Comparison of ENCODE assay signal across 9 mouse cellular contexts in the genomic region with DNA sequence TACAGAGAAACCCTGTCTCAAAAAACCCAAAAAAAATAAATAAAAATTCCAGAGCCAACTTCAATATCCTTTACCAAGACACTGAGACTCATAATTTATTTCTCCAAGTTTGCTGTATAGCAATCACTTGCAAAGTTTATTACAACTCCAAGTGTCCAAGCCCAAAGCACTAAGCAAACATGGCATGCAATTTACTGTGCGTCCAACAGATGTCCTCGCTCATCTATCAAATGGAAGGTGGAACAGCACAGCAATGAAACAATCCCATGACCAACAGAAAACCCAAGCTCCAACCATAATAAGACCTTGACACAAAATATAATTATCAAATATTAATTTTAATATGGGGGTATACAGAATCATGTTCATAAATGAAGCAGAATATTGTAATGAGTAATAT. TPM values are rescaled to one million over a fixed set of nuclear protein-coding genes. Genes with fewer than 3 reads are reported as not detected.
DNase-seq lines count a peak whose midpoint lies in the region; ATAC-seq and TF ChIP-seq lines count a peak whose summit lies in the region.
"Had no signal": no experiment of that assay in that cellular context is flagged by ENCODE, and none has a peak within 500 bp of the region (broad histone marks: within the 10 kb centered on the region; RNA-seq: fewer than 3 reads in every experiment).

No protein-coding gene starts in this region.

- H3K36me3 ChIP-seq in intestine, postnatal 0 days (ENCODE audit: control insufficient read depth, insufficient read depth) = peaks cover 8% of the 10 kb centered on the region; the same call in 1 of the 2 replicates
- H3K36me3 ChIP-seq in intestine, embryonic 16.5 days (ENCODE audit: control insufficient read depth, insufficient read depth, low read length) = no peaks in the 10 kb centered on the region
- peaks cover 8% of the 10 kb centered on the region; the same call in 1 of the 2 replicates for H3K36me3 ChIP-seq in midbrain, embryonic 14.5 days (ENCODE audit: control insufficient read depth, insufficient read depth, low read length)

- H3K4me2 ChIP-seq in intestine, postnatal 0 days (replicated peaks; ENCODE audit: low read depth) = no peak overlapping the region
- H3K4me2 ChIP-seq in intestine, embryonic 16.5 days (ENCODE audit: low read depth, low read length) = no peak overlapping the region
- no peak overlapping the region for H3K4me2 ChIP-seq in midbrain, embryonic 14.5 days (ENCODE audit: low read length)

- H3K27ac ChIP-seq in intestine, postnatal 0 days (ENCODE audit: low read depth, low read length) = no peak overlapping the region
- no peak overlapping the region for H3K27ac ChIP-seq in intestine, embryonic 16.5 days (ENCODE audit: low read length)
- H3K27ac ChIP-seq in midbrain, embryonic 14.5 days (replicated peaks; ENCODE audit: low read depth, low read length) = no peak overlapping the region

- peak; percentile 83 for TF ChIP-seq CTCF in intestine, postnatal 0 days (IDR thresholded peaks at IDR 0.05; ENCODE audit: low read depth)

- 29% methylated on average over 2 of the region's 2 CpGs for WGBS in intestine, postnatal 0 days
- WGBS in intestine, embryonic 16.5 days = 48% methylated on average over 2 of the region's 2 CpGs
- 47% methylated on average over 2 of the region's 2 CpGs for WGBS in midbrain, embryonic 14.5 days

- 0 out of 2 replicates have a peak, but pooled peaks have one; percentile 25 for ATAC-seq in intestine, postnatal 0 days
- ATAC-seq in intestine, embryonic 16.5 days = no peak
- no peak for ATAC-seq in midbrain, embryonic 14.5 days (ENCODE audit: low FRiP score, low TSS enrichment)

- no peaks in the 10 kb centered on the region for H3K27me3 ChIP-seq in intestine, postnatal 0 days (replicated peaks; ENCODE audit: control insufficient read depth, insufficient read depth, low read length)
- H3K27me3 ChIP-seq in intestine, embryonic 16.5 days (replicated peaks; ENCODE audit: control insufficient read depth, insufficient read depth, low read length) = no peaks in the 10 kb centered on the region
- no peaks in the 10 kb centered on the region for H3K27me3 ChIP-seq in midbrain, embryonic 14.5 days (ENCODE audit: control insufficient read depth, insufficient read depth, low read length)

- peak; percentile 32 for DNase-seq in MEL-GATA-1-ER (ENCODE audit: extremely low read depth, low read depth)
- DNase-seq in cerebellum, adult 11-12 months = peak; percentile 54
- DNase-seq in frontal cortex, postnatal 36 days (ENCODE audit: low spot score in 2 of 2) = peak; percentile 32 to 58
- peak; percentile 17 to 61 for DNase-seq in layer of hippocampus, postnatal 25 days (ENCODE audit: extremely low spot score in 1 of 2, low spot score in 1 of 2)
- DNase-seq in midbrain, embryonic 14.5 days = peak; percentile 80
- DNase-seq in thymus, adult 18-20 months = peak; percentile 9 to 27

- H3K9ac ChIP-seq in intestine, postnatal 0 days (ENCODE audit: low read depth, low read length) = no peak overlapping the region
- H3K9ac ChIP-seq in intestine, embryonic 16.5 days (ENCODE audit: low read depth, low read length) = no peak overlapping the region
- no peak overlapping the region for H3K9ac ChIP-seq in midbrain, embryonic 14.5 days (replicated peaks; ENCODE audit: low read length)

- H3K9me3 ChIP-seq in intestine, postnatal 0 days (ENCODE audit: control insufficient read depth) = no peaks in the 10 kb centered on the region
- H3K9me3 ChIP-seq in intestine, embryonic 16.5 days (ENCODE audit: control insufficient read depth, low read length) = no peaks in the 10 kb centered on the region
- H3K9me3 ChIP-seq in midbrain, embryonic 14.5 days (ENCODE audit: control insufficient read depth, low read length) = no peaks in the 10 kb centered on the region

- H3K4me3 ChIP-seq in intestine, postnatal 0 days (ENCODE audit: low read depth, low read length) = no peak overlapping the region
- no peak overlapping the region for H3K4me3 ChIP-seq in intestine, embryonic 16.5 days (ENCODE audit: low read length)
- no peak overlapping the region for H3K4me3 ChIP-seq in midbrain, embryonic 14.5 days (replicated peaks; ENCODE audit: low read depth, low read length)
- H3K4me3 ChIP-seq: erythroblast, embryonic 14.5 days had no signal

- no peaks in the 10 kb centered on the region for H3K4me1 ChIP-seq in intestine, postnatal 0 days (replicated peaks; ENCODE audit: control insufficient read depth, insufficient read depth, low read length)
- H3K4me1 ChIP-seq in intestine, embryonic 16.5 days (ENCODE audit: control insufficient read depth, insufficient read depth, low read length) = no peaks in the 10 kb centered on the region
- no peaks in the 10 kb centered on the region for H3K4me1 ChIP-seq in midbrain, embryonic 14.5 days (ENCODE audit: control insufficient read depth, insufficient read depth, low read length)

RNA-seq across cellular contexts. Expression of a gene that starts 55.4 kb away (rescaled TPM):
- 4.5 and 5.4 TPM in 2 replicates for polyA plus RNA-seq in intestine, postnatal 0 days (2015; fragmentation: Nextera tagmentation; extraction: Ambion mirVana)
- 7.0 and 8.0 TPM in 2 replicates for polyA plus RNA-seq in intestine, embryonic 16.5 days (2015; fragmentation: Nextera tagmentation; extraction: Ambion mirVana)
- total RNA-seq in layer of hippocampus, postnatal 25 days (2021) = 10 to 100 TPM; 56.8 to 64.6 TPM
- polyA plus RNA-seq in midbrain, embryonic 14.5 days (2014; fragmentation: Nextera tagmentation; extraction: Ambion mirVana) = 45.8 and 65.3 TPM in 2 replicates

Comparison
In these comparisons a context has a peak if more than half of its experiments do, and no peak if none do; other contexts are left out.
1. DNase-seq: peak in every context shown above with its lines; median percentile 80 in midbrain, embryonic 14.5 days; 54 in cerebellum, adult 11-12 months; 45 in frontal cortex, postnatal 36 days; 39 in layer of hippocampus, postnatal 25 days; 32 in MEL-GATA-1-ER; 18 in thymus, adult 18-20 months.